Mouse (Mus musculus) spleen, embryonic (tissue): Measurements from ENCODE around the gene Plekha4.
"Not testable (repeated sequence)": the region's sequence is repeated elsewhere in the genome, so short reads cannot be mapped to it uniquely, and the experiment has no call there.

Experiments used
- CTCF ChIA-PET: fragments of 350-600 bp; sonication (Branson Sonifier 250); formaldehyde crosslinking; loops from one replicate; lab custom pipeline; 2022; lab: Charles Lee

The Plekha4 gene

GRCm38 (mm10) chr7:45508561-45508960 lies 17.6 kb upstream of the Plekha4 start:
- CTCF ChIA-PET = interaction anchor here (0.6 to 1.3 kb wide), 4 partner anchors 30 to 94 kb away, joined by 3 to 9 read pairs (median 4); no protein-coding TSS in a partner anchor

DNA sequence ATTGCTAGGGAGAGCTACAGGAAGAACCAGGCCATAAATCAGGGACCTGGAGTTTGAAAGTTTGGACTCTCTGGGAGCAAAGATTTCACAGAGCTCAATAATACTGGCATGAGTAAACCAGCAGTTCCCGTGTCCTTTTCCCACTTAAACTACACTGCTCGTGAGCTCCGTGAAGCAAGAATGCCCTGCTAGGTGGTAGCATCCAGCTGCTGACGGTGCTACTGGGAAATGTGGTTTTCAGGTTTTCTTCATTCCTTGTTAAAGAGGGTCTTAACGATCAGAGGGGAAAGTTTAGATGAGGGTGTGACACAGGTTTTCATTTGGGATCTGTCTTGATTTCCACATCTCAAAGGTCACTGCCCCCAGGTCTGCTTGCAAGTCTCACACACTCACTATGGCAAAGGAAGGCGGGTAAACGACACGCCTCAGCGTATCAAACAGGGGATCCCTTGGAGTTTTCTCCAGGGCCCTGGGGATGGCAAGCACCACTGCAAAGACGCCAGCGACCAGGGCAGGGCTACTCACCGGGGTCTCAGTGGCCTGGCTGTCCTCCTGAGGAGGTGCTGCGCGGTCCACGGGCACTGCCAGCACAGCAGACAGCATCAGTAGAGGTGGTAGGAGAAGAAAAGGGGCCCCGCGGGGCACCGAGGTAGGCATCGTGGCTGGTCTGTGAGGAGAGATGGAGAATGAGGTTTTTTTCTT lies 16.8 kb upstream of the Plekha4 start:
- CTCF ChIA-PET = interaction anchor here (0.6 to 1.3 kb wide), 3 partner anchors 31 to 95 kb away, joined by 3 to 4 read pairs (median 3); no protein-coding TSS in a partner anchor

- CTCF ChIA-PET = interaction anchor here (1.3 kb wide), 1 partner anchor 46 kb away, joined by 3 read pairs; no protein-coding TSS in a partner anchor
These were observed 16.0 kb upstream of the Plekha4 start, which contains the start of gene Nucb1 for GRCm38 (mm10) chr7:45509912-45510787. Nucb1 (minus strand) TSS chr7:45510406.

- CTCF ChIA-PET = interaction anchor here (0.6 kb wide), 1 partner anchor 657 kb away, joined by 3 read pairs; no protein-coding TSS in a partner anchor
These were observed 11.7 kb upstream of the Plekha4 start for GRCm38 (mm10) chr7:45514411-45514810.

DNA sequence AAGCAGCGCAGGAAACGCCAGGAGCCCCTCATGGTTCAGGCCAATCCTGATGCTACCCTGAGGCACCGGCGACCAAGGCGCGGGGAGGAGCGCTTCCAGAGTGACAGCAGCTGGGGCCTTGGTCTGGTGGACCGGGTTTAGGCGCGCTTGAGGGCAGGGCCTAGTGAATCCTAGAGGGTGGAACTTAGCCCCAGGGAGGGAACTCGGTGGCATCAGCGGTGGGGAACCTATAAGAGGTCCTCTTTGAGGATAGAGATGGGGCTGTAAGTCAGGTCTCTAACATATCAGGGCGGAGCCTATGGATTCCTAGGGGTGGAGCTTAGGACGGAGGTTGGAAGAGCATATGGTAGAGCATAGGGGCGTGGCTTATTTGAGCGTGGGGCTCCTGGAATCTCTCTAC lies 10.7 kb upstream of the Plekha4 start:
- CTCF ChIA-PET = interaction anchor here (0.8 kb wide), 1 partner anchor 22 kb away, joined by 3 read pairs; no protein-coding TSS in a partner anchor

DNA sequence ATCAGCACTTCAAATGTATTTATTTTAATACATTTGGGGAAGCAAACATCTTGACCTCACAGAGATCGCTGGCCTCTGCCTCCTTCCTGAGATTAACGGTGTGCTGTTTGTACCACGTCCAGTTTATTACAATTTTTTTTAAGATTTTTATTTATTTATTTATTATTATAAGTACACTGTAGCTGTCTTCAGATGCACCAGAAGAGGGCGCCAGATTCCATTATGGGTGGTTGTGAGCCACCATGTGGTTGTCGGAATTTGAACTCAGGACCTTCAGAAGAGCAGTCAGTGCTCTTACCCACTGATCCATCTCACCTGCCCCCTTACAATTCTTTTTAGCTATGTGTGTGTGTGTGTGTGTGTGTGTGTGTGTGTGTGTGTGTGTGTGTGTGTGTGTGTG lies 9.3 kb upstream of the Plekha4 start:
- CTCF ChIA-PET = not testable (repeated sequence)

- CTCF ChIA-PET = no interaction called here
These were observed 7.5 kb upstream of the Plekha4 start for GRCm38 (mm10) chr7:45518618-45519017.

- CTCF ChIA-PET = interaction anchor here (0.8 kb wide), 1 partner anchor 997 kb away, joined by 3 read pairs; no protein-coding TSS in a partner anchor
These were observed 6.6 kb upstream of the Plekha4 start for GRCm38 (mm10) chr7:45519345-45520120.

DNA sequence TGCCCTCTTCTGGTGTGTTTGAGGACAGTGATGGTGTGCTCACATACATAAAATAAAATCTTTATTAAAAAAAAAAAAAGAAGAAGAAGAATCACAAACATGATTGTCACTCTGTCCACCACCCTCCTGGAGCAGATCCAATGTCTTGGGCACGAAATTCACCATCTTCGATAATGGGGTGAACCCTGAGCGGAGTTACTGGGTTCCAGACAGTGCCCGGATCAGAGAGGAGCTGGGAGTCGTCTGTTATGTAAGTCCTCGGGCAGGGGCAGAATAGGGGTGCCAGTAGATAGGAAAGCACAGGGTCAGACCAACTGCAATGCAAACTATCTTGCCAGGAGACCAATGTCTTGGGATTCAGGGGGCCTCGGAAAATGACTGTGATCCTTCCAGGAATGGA lies 5.5 kb upstream of the Plekha4 start:
- CTCF ChIA-PET = interaction anchor here (0.6 kb wide), 1 partner anchor 8 kb away, joined by 7 read pairs; no protein-coding TSS in a partner anchor

DNA sequence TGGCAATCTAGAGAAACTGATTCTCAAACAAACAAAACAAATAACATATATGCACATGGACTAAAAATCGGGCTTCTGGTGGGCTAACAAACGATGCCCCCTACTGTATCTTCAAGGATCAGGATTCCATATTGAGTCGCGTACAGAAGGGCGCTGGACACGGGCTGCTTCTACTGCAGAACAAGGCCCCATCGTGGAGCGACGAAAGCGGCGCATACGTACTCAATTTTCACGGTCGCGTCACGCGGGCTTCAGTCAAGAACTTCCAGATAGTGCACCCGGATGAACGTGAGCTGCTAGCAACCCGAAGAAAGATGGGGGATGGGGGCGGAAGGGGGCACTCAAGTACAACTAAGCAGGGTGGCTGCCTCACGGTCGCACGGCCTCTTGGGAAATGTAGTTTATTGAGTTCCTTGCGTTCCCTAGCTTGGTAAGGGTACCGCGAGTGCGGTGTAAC lies 4.4 kb upstream of the Plekha4 start:
- CTCF ChIA-PET = no interaction called here

GRCm38 (mm10) chr7:45522194-45522752 lies 3.9 kb upstream of the Plekha4 start:
- CTCF ChIA-PET = no interaction called here

GRCm38 (mm10) chr7:45522957-45523676 lies 3.0 kb upstream of the Plekha4 start:
- CTCF ChIA-PET = no interaction called here

DNA sequence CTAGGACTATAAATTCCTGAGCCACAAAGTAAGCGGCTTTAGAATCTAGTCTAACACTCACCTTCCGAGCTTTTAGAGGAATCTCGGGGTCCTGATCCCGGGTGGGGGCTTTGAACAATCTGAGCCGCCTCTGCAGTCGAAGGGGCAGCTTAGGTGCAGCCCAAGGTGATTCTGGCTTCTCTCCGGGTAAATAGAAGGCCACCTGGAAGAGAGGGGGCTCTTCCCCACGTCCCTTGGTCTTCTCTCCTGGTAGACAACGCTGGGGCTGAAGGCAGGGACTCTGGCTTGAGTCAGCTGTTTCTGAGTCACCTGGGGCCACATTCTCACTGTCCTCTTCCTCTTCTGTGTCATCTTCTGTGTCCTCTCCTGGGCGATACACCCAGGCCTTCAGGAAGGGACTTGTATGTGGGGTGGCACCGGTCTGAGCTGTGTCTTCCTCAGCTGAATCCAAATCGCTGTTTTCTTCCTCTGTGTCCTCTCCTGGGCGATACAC lies 2.4 kb upstream of the Plekha4 start:
- CTCF ChIA-PET = no interaction called here

DNA sequence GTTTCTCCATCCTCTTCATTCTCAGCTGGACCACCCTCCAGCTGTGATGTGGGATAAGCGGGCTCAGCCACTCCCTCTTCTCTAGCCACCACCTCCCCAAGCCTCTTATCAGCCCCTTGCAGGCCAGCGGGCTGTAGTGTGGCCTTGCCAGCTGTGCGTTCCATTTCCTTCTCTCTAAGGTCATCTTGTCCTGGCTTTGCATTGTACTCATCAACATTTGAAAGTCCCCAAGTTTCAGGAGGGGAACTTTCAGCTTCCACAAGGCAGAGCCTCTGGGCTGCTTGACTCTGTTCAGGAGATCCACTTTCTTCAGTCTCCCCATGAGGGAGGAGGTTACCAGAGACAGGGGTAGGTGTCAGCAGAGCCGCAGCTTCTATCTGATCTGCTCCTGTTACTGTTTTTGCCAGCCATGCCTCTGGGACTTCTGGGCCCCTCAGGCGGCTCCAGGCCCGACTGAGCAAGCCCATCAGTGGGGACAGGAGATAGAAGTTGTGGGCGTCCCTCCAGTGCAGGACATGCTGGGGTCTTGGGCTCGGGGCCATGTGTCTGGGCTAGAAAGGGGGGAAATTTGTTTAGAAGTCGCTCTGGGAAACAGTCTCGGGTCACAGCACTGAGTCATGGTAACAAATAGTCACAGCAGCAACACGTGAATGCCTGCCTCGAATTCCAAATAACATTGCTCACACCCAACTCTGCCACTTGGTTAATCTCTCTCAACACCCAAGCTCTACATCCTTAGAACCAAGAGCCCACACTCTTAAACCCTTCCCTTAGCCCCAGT lies 1.1 kb upstream of the Plekha4 start:
- CTCF ChIA-PET = no interaction called here

DNA sequence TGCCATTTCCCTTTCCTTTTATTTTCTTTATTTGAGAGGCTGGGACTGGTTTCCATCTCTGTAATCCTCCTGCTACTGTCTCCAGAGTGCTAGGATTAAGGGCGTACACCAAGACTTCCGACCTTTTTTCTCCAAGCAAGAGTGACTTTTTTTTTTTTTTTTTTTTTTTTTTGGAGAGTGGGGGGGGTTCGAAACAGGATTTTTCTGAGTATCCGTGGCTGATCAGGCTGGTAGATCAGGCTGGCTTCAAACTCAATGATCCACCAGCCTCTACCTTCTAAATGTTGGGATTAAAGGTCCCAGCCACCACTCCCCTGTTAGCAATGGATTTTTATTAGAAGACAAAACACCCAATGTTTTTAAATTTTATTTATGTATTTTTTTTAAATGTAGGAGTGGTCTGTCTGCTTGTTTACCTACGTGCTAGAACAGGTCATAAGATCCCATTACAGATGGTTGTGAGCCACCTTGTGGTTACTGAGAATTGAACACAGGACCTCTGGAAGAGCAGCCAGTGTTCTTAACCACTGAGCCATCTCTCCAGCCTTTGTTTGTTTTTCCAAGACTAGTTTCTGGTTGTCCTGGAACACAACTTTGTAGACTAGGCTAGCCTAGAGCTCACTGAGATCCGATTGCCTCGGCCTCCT lies 467 bp downstream of the Plekha4 start:
- CTCF ChIA-PET = no interaction called here

DNA sequence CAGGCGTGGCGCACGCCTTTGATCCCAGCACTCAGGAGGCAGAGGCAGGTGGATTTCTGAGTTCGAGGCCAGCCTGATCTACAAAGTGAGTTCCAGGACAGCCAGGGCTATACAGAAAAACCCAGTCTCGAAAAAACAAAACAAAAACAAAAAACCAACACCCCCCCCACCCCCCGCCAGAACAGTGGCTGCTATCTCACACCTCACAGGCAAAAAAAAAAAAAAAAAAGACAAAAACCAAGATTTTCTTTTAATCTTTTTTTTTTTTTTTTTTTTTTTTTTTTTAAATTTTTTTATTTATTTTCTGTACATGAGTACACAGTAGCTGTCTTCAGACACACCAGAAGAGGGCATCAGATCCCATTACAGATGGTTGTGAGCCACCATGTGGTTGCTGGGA lies 1.0 kb downstream of the Plekha4 start:
- CTCF ChIA-PET = not testable (repeated sequence)

DNA sequence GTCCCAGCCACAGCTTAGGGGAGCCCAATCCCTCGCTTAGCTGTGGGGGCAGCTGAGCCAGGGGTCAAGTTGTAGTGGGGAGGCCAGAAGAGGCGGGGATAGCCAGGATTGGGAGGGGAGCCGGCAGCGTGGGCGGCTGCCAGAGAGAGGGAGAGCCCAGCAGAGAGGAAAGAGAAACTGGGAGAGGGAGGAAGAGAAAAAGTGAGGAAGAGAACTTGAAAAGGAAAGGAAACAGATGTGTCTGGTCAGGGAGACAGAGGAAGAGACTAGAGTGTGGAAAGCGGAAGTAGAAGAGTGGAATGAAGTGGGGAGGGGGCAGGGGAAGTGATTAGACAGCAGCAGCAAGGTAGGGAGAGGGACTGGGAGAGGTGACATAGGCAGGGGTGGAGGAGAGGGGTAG lies 3.3 kb downstream of the Plekha4 start:
- CTCF ChIA-PET = interaction anchor here (0.8 kb wide), 1 partner anchor 32 kb away, joined by 20 read pairs; no protein-coding TSS in a partner anchor

- CTCF ChIA-PET = no interaction called here
These were observed 4.5 kb downstream of the Plekha4 start for GRCm38 (mm10) chr7:45530643-45531042.

DNA sequence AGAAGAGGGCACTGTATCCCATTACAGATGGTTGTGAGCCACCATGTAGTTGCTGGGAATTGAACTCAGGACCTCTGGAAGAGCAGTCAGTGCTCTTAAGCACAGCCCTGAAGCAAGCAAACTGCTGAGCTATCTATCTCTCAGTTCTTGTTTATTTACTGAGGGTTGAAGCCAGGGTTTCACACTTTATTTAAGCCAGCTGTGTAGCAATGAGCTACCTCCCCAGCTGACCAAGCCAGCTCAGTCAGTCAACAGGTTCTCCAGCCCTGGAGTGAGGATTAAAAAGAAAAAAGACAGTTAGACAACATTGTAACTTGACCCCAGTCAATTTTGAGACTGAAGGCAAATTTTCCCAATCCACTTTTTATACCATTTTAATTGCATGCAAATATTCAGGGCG lies 9.5 kb downstream of the Plekha4 start:
- CTCF ChIA-PET = no interaction called here
